Mouse (Mus musculus) CH12.LX (cell line): Measurements from ENCODE around the gene Rb1. TPM values are rescaled to one million over a fixed set of nuclear protein-coding genes. Genes with fewer than 3 reads are reported as not detected.
A peak's percentile ranks its signal among the peaks of the same experiment; 100 is the strongest.

Source experiments
- DNase-seq: peaks from one replicate; pipeline ENCODE4 v3.0.0-alpha.2; 2013; ENCODE audit errors: extremely low read depth
- H3K27ac ChIP-seq: 2 replicates; pipeline ENCODE4 v1.5.1; 2012; ENCODE audit warnings: low read depth, mild to moderate bottlenecking, control low read depth, moderate library complexity; ENCODE audit not compliant: insufficient read depth
- H3K27me3 ChIP-seq: replicated peaks from 2 replicates; pipeline ENCODE3; 2012; ENCODE audit warnings: inconsistent platforms
- H3K36me3 ChIP-seq, 2 experiments: replicated peaks in 1 of 2; 2 replicates each; pipeline versions ENCODE3 to v1.6.1; 2012; ENCODE audit warnings: inconsistent platforms in 1 of 2, low read length in 1 of 2, mild to moderate bottlenecking in 1 of 2, mixed read lengths in 1 of 2, moderate library complexity in 1 of 2; ENCODE audit not compliant: control insufficient read depth in 1 of 2, insufficient read depth in 1 of 2
- H3K4me1 ChIP-seq, 2 experiments: 2 replicates each; pipeline ENCODE4 v1.6.1; 2012; ENCODE audit warnings: inconsistent platforms in 1 of 2, moderate library complexity in 1 of 2; ENCODE audit not compliant: insufficient read depth in 2 of 2, control insufficient read depth in 1 of 2
- H3K4me2 ChIP-seq: 2 replicates; pipeline ENCODE4 v1.6.1; 2012; ENCODE audit warnings: low read depth, mild to moderate bottlenecking, control low read depth; ENCODE audit not compliant: poor library complexity, insufficient read depth, severe bottlenecking
- H3K4me3 ChIP-seq, 3 experiments: fragments of 150-350 bp in 1 of 3; sonication (generic) in 1 of 3; replicated peaks in 1 of 3; 2 replicates each; pipeline versions ENCODE3 to v1.5.1; 2011 to 2012; ENCODE audit warnings: low read depth in 2 of 3, low read length in 2 of 3, mild to moderate bottlenecking in 2 of 3, moderate library complexity in 2 of 3, control low read depth in 1 of 3, improper control_type of control experiment in 1 of 3, inconsistent platforms in 1 of 3, mixed read lengths in 1 of 3; ENCODE audit not compliant: poor library complexity in 1 of 3
- H3K79me2 ChIP-seq: replicated peaks from 2 replicates; pipeline ENCODE4 v1.6.1; 2012; ENCODE audit warnings: mild to moderate bottlenecking, moderate library complexity; ENCODE audit not compliant: control insufficient read depth, poor library complexity, insufficient read depth, severe bottlenecking; ENCODE audit errors: extremely low read depth
- H3K9ac ChIP-seq: 2 replicates; pipeline ENCODE4 v1.6.1; 2012; ENCODE audit warnings: low read depth, mild to moderate bottlenecking, control low read depth, moderate library complexity; ENCODE audit not compliant: insufficient read depth
- H3K9me3 ChIP-seq: replicated peaks from 2 replicates; pipeline ENCODE3; 2012; ENCODE audit warnings: low read length, inconsistent platforms, mixed read lengths
- BHLHE40 ChIP-seq: IDR thresholded peaks from 2 replicates; pipeline ENCODE4 v1.6.1; 2011; ENCODE audit warnings: mild to moderate bottlenecking, low read depth, low read length, improper control_type of control experiment
- CHD1 ChIP-seq: IDR thresholded peaks from 2 replicates; pipeline ENCODE4 v1.6.1; 2012; ENCODE audit warnings: low read depth, low read length, improper control_type of control experiment, inconsistent platforms
- E2F4 ChIP-seq: IDR thresholded peaks from 2 replicates; pipeline ENCODE4 v1.6.1; 2011; ENCODE audit warnings: low read depth, low read length, improper control_type of control experiment; ENCODE audit not compliant: insufficient replicate concordance
- GABPA ChIP-seq: IDR thresholded peaks from 2 replicates; pipeline ENCODE4 v1.6.1; 2012; ENCODE audit warnings: low read depth, low read length, improper control_type of control experiment, inconsistent platforms; ENCODE audit not compliant: insufficient replicate concordance
- IRF4 ChIP-seq: IDR thresholded peaks from 2 replicates; pipeline ENCODE4 v1.6.1; 2014; ENCODE audit warnings: low read depth, mild to moderate bottlenecking, inconsistent platforms, low read length, improper control_type of control experiment
- JUN ChIP-seq: IDR thresholded peaks from 2 replicates; pipeline ENCODE4 v1.6.1; 2011; ENCODE audit warnings: low read depth, mild to moderate bottlenecking, low read length, improper control_type of control experiment, moderate library complexity; ENCODE audit not compliant: insufficient read depth
- JUND ChIP-seq: conservative IDR thresholded peaks from 2 replicates; pipeline ENCODE4 v1.6.1; 2011; ENCODE audit warnings: low read depth, low read length, improper control_type of control experiment
- MAFK ChIP-seq: IDR thresholded peaks from 2 replicates; pipeline ENCODE4 v1.6.1; 2011; ENCODE audit warnings: low read length, improper control_type of control experiment; ENCODE audit not compliant: insufficient replicate concordance
- MAZ ChIP-seq: IDR thresholded peaks from 2 replicates; pipeline ENCODE4 v1.6.1; 2012; ENCODE audit warnings: low read depth, mild to moderate bottlenecking, inconsistent platforms, low read length, improper control_type of control experiment, moderate library complexity
- MEF2A ChIP-seq: IDR thresholded peaks from 2 replicates; pipeline ENCODE4 v1.6.1; 2014; ENCODE audit warnings: low read depth, mild to moderate bottlenecking, inconsistent platforms, low read length, improper control_type of control experiment, borderline replicate concordance
- MXI1 ChIP-seq: IDR thresholded peaks from 2 replicates; pipeline ENCODE4 v1.6.1; 2011; ENCODE audit warnings: mild to moderate bottlenecking, low read depth, low read length, improper control_type of control experiment
- MYC ChIP-seq: IDR thresholded peaks from 2 replicates; pipeline ENCODE4 v1.6.1; 2011; ENCODE audit warnings: low read depth, mild to moderate bottlenecking, improper control_type of control experiment, low read length
- NELFE ChIP-seq: IDR thresholded peaks from 2 replicates; pipeline ENCODE4 v1.6.1; 2011; ENCODE audit warnings: low read depth, low read length, improper control_type of control experiment
- NRF1 ChIP-seq: IDR thresholded peaks from 2 replicates; pipeline ENCODE4 v1.6.1; 2014; ENCODE audit warnings: low read depth, mild to moderate bottlenecking, inconsistent platforms, low read length, improper control_type of control experiment, moderate library complexity
- POLR2AphosphoS2 ChIP-seq: IDR thresholded peaks from 2 replicates; pipeline ENCODE4 v1.6.1; 2011; ENCODE audit warnings: low read depth, low read length, improper control_type of control experiment
- RCOR1 ChIP-seq: conservative IDR thresholded peaks from 2 replicates; pipeline ENCODE4 v1.6.1; 2012; ENCODE audit warnings: low read depth, mild to moderate bottlenecking, inconsistent platforms, low read length, improper control_type of control experiment
- SMC3 ChIP-seq: IDR thresholded peaks from 2 replicates; pipeline ENCODE4 v1.6.1; 2011; ENCODE audit warnings: low read depth, low read length, improper control_type of control experiment
- TBP ChIP-seq: conservative IDR thresholded peaks from 2 replicates; pipeline ENCODE4 v1.6.1; 2011; ENCODE audit warnings: low read depth, low read length, improper control_type of control experiment
- USF1 ChIP-seq: IDR thresholded peaks from 2 replicates; pipeline ENCODE4 v1.6.1; 2014; ENCODE audit warnings: low read depth, mild to moderate bottlenecking, inconsistent platforms, low read length, improper control_type of control experiment
- ZMIZ1 ChIP-seq: IDR thresholded peaks from 2 replicates; pipeline ENCODE4 v1.6.1; 2012; ENCODE audit warnings: low read depth, mild to moderate bottlenecking, inconsistent platforms, low read length, improper control_type of control experiment
- ZNF384 ChIP-seq: IDR thresholded peaks from 2 replicates; pipeline ENCODE4 v1.6.1; 2012; ENCODE audit warnings: low read depth, low read length, improper control_type of control experiment, inconsistent platforms
- dilution Hi-C: fragments of 300-500 bp; cut with MboI; formaldehyde crosslinking; loops from 2 replicates; pipeline ENCODE4 v1.14.3; 2020; ENCODE audit warnings: low sequenced_read_pairs; ENCODE audit not compliant: extremely low pct_unique_long_range_greater_than_20kb, extremely low pct_ligation_motif_present
- in situ Hi-C: fragments of 300-500 bp; cut with MboI; formaldehyde crosslinking; loops from 3 replicates; pipeline ENCODE4 v1.14.3; 2019; ENCODE audit warnings: low sequenced_read_pairs, low pct_ligation_motif_present, low pct_unique_long_range_greater_than_20kb, mixed read lengths
- polyA plus RNA-seq: library from polyadenylated mRNA; unstranded; fragments of >175 nt; gene quantifications from 2 replicates; pipeline ENCODE4 v1.2.1, GENCODE M21; 2012; ENCODE audit warnings: low read depth; ENCODE audit not compliant: insufficient read length
- total RNA-seq, 2 experiments: library from RNA; depleted of rRNA; stranded (reverse); fragments of 300-350 nt in 1 of 2; fragments of >200 nt in 1 of 2; gene quantifications; 2 replicates each; pipeline ENCODE4 v1.2.3; 2012 to 2014

The Rb1 gene
- total and polyA plus RNA-seq, 3 experiments: 13.6 to 16.7 (median 15.2) TPM

- TF ChIP-seq TBP (no peak), SMC3 (no peak), GABPA (no peak), CHD1 (no peak), MXI1 (no peak; the same call in 1 of the 2 replicates), MAZ (peak; percentile 29; the same call in 1 of the 2 replicates), USF1 (no peak), ZNF384 (peak; percentile 83)
- TF ChIP-seq, all 38 proteins: peak for 5
Observed at GRCm38 (mm10) chr14:73324634-73325455, 777 bp downstream of the Rb1 start (continued).

GRCm38 (mm10) chr14:73323965-73324364 is 1.7 kb downstream of the Rb1 start:
- Histone ChIP-seq H3K27me3 (peaks cover 4% of the 10 kb centered on the region), H3K79me2 (peaks cover 10% of the 10 kb centered on the region), H3K36me3 (peaks cover 5 to 8% of the 10 kb centered on the region in 2 experiments), H3K4me3 (peak overlapping the region in 2 of 3 experiments; percentile 67 to 80), H3K4me1 (peaks cover under 1 to 21% of the 10 kb centered on the region in 2 experiments; a peak in 2 of 4 replicates), H3K9ac (peak overlapping the region; percentile 95; the same call in 1 of the 2 replicates), H3K4me2 (peak overlapping the region; percentile 88; the same call in 1 of the 2 replicates), H3K9me3 (no peaks in the 10 kb centered on the region), H3K27ac (no peak overlapping the region)
- no peak for DNase-seq
- no peak for TF ChIP-seq POLR2AphosphoS2
- no peak for TF ChIP-seq RCOR1
- no peak for TF ChIP-seq E2F4
- TF ChIP-seq MYC: no peak
- TF ChIP-seq ZMIZ1: no peak
- TF ChIP-seq CHD1: no peak
- TF ChIP-seq NRF1: no peak
- TF ChIP-seq IRF4: no peak
- no peak for TF ChIP-seq SMC3
- TF ChIP-seq USF1: no peak
- no peak for TF ChIP-seq ZNF384
- no peak for TF ChIP-seq NELFE
- no peak for TF ChIP-seq BHLHE40
- no peak for TF ChIP-seq MEF2A
- TF ChIP-seq JUND: no peak
- TF ChIP-seq MAFK: no peak
- no peak for TF ChIP-seq JUN
- dilution Hi-C loops: no loop called here
- in situ Hi-C loops: no loop called here
